Mouse (Mus musculus): ENCODE results near the gene Slc2a5. TPM values are rescaled to one million over a fixed set of nuclear protein-coding genes. Genes with fewer than 3 reads are reported as not detected.

Slc2a5 gene
- polyA plus RNA-seq, 1 experiment from 2014 or later, result 2.8 TPM

- Histone ChIP-seq H3K27ac (no peak overlapping the region), H3K4me2 (replicated peaks) (no peak overlapping the region), H3K9ac (no peak overlapping the region), H3K4me1 (replicated peaks; ENCODE audit: control insufficient read depth, insufficient read depth, low read length) (no peaks in the 10 kb centered on the region), H3K36me3 (replicated peaks; ENCODE audit: control insufficient read depth, insufficient read depth) (no peaks in the 10 kb centered on the region), H3K27me3 (ENCODE audit: control insufficient read depth, insufficient read depth, low read length) (no peaks in the 10 kb centered on the region), H3K4me3 (replicated peaks; ENCODE audit: low read length) (no peak overlapping the region), H3K9me3 (ENCODE audit: control insufficient read depth, low read length) (peaks cover 4% of the 10 kb centered on the region; the same call in 1 of the 2 replicates)
- ATAC-seq (ENCODE audit: low FRiP score) (no peak), DNase-seq (ENCODE audit: low spot score) (no peak)
- 83% methylated on average over 7 of the region's 7 CpGs for WGBS
Observed at GRCm38 (mm10) chr4:150151045-150151444, 32.0 kb downstream of the Slc2a5 start.

- no peaks in the 10 kb centered on the region for H3K36me3 ChIP-seq (replicated peaks; ENCODE audit: control insufficient read depth, insufficient read depth)
Observed at GRCm38 (mm10) chr4:150152483-150152882, 33.4 kb downstream of the Slc2a5 start.

GRCm38 (mm10) chr4:150155301-150155700 lies 36.2 kb downstream of the Slc2a5 start:
- WGBS, result 90% methylated on average over 4 of the region's 4 CpGs

More at GRCm38 (mm10) chr4:150152483-150152882, 33.4 kb downstream of the Slc2a5 start:
- ATAC-seq (ENCODE audit: low FRiP score) (no peak), DNase-seq (ENCODE audit: low spot score) (no peak)
- Histone ChIP-seq H3K27ac (no peak overlapping the region), H3K9me3 (ENCODE audit: control insufficient read depth, low read length) (peaks cover 4% of the 10 kb centered on the region; the same call in 1 of the 2 replicates), H3K9ac (no peak overlapping the region), H3K4me3 (replicated peaks; ENCODE audit: low read length) (no peak overlapping the region), H3K4me2 (replicated peaks) (no peak overlapping the region), H3K4me1 (replicated peaks; ENCODE audit: control insufficient read depth, insufficient read depth, low read length) (no peaks in the 10 kb centered on the region), H3K27me3 (ENCODE audit: control insufficient read depth, insufficient read depth, low read length) (no peaks in the 10 kb centered on the region)
- 84% methylated on average over 8 of the region's 8 CpGs for WGBS

GRCm38 (mm10) chr4:150155731-150156130 lies 36.6 kb downstream of the Slc2a5 start:
- Histone ChIP-seq H3K4me2 (replicated peaks) (no peak overlapping the region), H3K27ac (no peak overlapping the region), H3K9ac (no peak overlapping the region), H3K4me3 (replicated peaks; ENCODE audit: low read length) (no peak overlapping the region), H3K36me3 (replicated peaks; ENCODE audit: control insufficient read depth, insufficient read depth) (no peaks in the 10 kb centered on the region), H3K9me3 (ENCODE audit: control insufficient read depth, low read length) (no peaks in the 10 kb centered on the region), H3K27me3 (ENCODE audit: control insufficient read depth, insufficient read depth, low read length) (no peaks in the 10 kb centered on the region), H3K4me1 (replicated peaks; ENCODE audit: control insufficient read depth, insufficient read depth, low read length) (no peaks in the 10 kb centered on the region)
- DNase-seq (ENCODE audit: low spot score) (no peak), ATAC-seq (ENCODE audit: low FRiP score) (no peak)
- WGBS, result 85% methylated on average over 4 of the region's 4 CpGs

More at GRCm38 (mm10) chr4:150155301-150155700, 36.2 kb downstream of the Slc2a5 start:
- Histone ChIP-seq H3K9ac (no peak overlapping the region), H3K9me3 (ENCODE audit: control insufficient read depth, low read length) (no peaks in the 10 kb centered on the region), H3K4me2 (replicated peaks) (no peak overlapping the region), H3K4me3 (replicated peaks; ENCODE audit: low read length) (no peak overlapping the region), H3K27ac (no peak overlapping the region), H3K27me3 (ENCODE audit: control insufficient read depth, insufficient read depth, low read length) (no peaks in the 10 kb centered on the region), H3K4me1 (replicated peaks; ENCODE audit: control insufficient read depth, insufficient read depth, low read length) (no peaks in the 10 kb centered on the region), H3K36me3 (replicated peaks; ENCODE audit: control insufficient read depth, insufficient read depth) (no peaks in the 10 kb centered on the region)
- ATAC-seq (ENCODE audit: low FRiP score) (no peak), DNase-seq (ENCODE audit: low spot score) (no peak)

- no peak overlapping the region for H3K4me3 ChIP-seq (replicated peaks; ENCODE audit: low read length)
- H3K36me3 ChIP-seq (replicated peaks; ENCODE audit: control insufficient read depth, insufficient read depth), result no peaks in the 10 kb centered on the region
- H3K27me3 ChIP-seq (ENCODE audit: control insufficient read depth, insufficient read depth, low read length), result no peaks in the 10 kb centered on the region
- ATAC-seq (ENCODE audit: low FRiP score) (no peak), DNase-seq (ENCODE audit: low spot score) (no peak)
- no peaks in the 10 kb centered on the region for H3K4me1 ChIP-seq (replicated peaks; ENCODE audit: control insufficient read depth, insufficient read depth, low read length)
- no peak overlapping the region for H3K27ac ChIP-seq
- 74% methylated on average over 14 of the region's 14 CpGs for WGBS
- H3K9me3 ChIP-seq (ENCODE audit: control insufficient read depth, low read length), result no peaks in the 10 kb centered on the region
- no peak overlapping the region for H3K4me2 ChIP-seq (replicated peaks)
- H3K9ac ChIP-seq, result no peak overlapping the region
Observed at GRCm38 (mm10) chr4:150157348-150157882, 38.3 kb downstream of the Slc2a5 start.

- WGBS, result 82% methylated on average over 2 of the region's 2 CpGs
- Histone ChIP-seq H3K4me1 (replicated peaks; ENCODE audit: control insufficient read depth, insufficient read depth, low read length) (no peaks in the 10 kb centered on the region), H3K36me3 (replicated peaks; ENCODE audit: control insufficient read depth, insufficient read depth) (no peaks in the 10 kb centered on the region), H3K4me3 (replicated peaks; ENCODE audit: low read length) (no peak overlapping the region), H3K27me3 (ENCODE audit: control insufficient read depth, insufficient read depth, low read length) (no peaks in the 10 kb centered on the region), H3K9me3 (ENCODE audit: control insufficient read depth, low read length) (no peaks in the 10 kb centered on the region), H3K4me2 (replicated peaks) (no peak overlapping the region), H3K27ac (no peak overlapping the region), H3K9ac (no peak overlapping the region)
- DNase-seq (ENCODE audit: low spot score) (no peak), ATAC-seq (ENCODE audit: low FRiP score) (no peak)
Observed at GRCm38 (mm10) chr4:150159458-150159857, 40.4 kb downstream of the Slc2a5 start.

DNA sequence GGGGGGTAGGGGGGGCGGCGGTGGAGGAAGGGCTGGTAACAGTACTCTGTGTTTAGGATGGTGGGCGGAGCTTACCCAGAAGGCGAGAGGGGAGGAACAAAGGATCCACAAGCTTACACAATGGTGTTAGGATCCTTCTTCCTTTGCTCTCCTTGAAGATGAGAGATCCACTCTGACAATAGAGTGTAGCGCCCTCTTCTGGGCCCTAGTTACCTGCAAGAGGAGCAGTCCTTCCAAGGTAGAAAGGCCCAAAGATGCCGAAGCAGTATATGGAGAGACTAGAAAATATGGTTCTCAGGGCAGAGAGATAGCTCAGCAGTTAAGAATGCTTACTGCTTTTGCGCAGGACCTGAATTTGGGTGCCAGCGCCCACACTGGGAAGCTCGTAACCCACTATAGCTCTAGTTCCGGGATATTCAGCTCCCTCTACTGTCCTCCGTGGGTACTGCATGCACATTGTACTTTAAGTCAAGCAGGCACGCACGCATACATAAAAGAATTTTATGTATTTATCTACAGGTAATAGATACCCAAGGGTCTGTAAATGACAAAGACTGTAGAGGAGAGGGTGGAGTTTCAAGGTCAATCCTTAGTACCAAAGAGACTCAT lies 43.6 kb downstream of the Slc2a5 start:
- Histone ChIP-seq H3K4me1 (replicated peaks; ENCODE audit: control insufficient read depth, insufficient read depth, low read length) (no peaks in the 10 kb centered on the region), H3K36me3 (replicated peaks; ENCODE audit: control insufficient read depth, insufficient read depth) (no peaks in the 10 kb centered on the region), H3K4me3 (replicated peaks; ENCODE audit: low read length) (no peak overlapping the region), H3K4me2 (replicated peaks) (no peak overlapping the region), H3K9ac (no peak overlapping the region), H3K9me3 (ENCODE audit: control insufficient read depth, low read length) (no peaks in the 10 kb centered on the region), H3K27me3 (ENCODE audit: control insufficient read depth, insufficient read depth, low read length) (no peaks in the 10 kb centered on the region), H3K27ac (no peak overlapping the region)
- ATAC-seq (ENCODE audit: low FRiP score) (no peak), DNase-seq (ENCODE audit: low spot score) (no peak)
- WGBS, result 69% methylated on average over 13 of the region's 13 CpGs

GRCm38 (mm10) chr4:150164875-150165274 lies 45.8 kb downstream of the Slc2a5 start:
- no peaks in the 10 kb centered on the region for H3K36me3 ChIP-seq (replicated peaks; ENCODE audit: control insufficient read depth, insufficient read depth)
- H3K4me2 ChIP-seq (replicated peaks), result no peak overlapping the region
- DNase-seq (ENCODE audit: low spot score) (no peak), ATAC-seq (ENCODE audit: low FRiP score) (no peak)
- H3K27me3 ChIP-seq (ENCODE audit: control insufficient read depth, insufficient read depth, low read length), result no peaks in the 10 kb centered on the region
- H3K9ac ChIP-seq, result no peak overlapping the region
- no peak overlapping the region for H3K4me3 ChIP-seq (replicated peaks; ENCODE audit: low read length)
- no peaks in the 10 kb centered on the region for H3K4me1 ChIP-seq (replicated peaks; ENCODE audit: control insufficient read depth, insufficient read depth, low read length)
- WGBS, result 34% methylated on average over 13 of the region's 13 CpGs
- H3K27ac ChIP-seq, result no peak overlapping the region
- H3K9me3 ChIP-seq (ENCODE audit: control insufficient read depth, low read length), result no peaks in the 10 kb centered on the region

DNA sequence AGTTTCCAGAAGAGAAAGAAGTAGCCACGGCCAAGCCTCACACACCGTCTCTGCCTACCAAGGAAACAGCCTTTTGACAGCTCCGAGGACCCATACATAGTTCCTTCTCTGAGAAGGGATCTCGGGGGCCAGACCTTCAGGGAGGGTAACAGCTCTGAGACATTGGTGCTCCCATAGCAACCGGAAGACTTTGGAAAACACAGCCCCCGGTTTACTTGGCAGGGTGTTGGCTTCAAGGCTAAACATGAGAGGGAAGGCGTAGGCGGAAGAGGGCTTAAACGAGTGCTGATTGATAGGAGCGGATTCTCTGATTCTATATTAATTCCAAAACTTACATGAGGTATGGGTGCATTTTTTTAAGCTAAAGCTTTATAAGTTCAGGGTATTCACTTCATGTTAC lies 49.3 kb downstream of the Slc2a5 start:
- no peak overlapping the region for H3K4me2 ChIP-seq (replicated peaks)
- ATAC-seq (ENCODE audit: low FRiP score), result no peak
- no peaks in the 10 kb centered on the region for H3K9me3 ChIP-seq (ENCODE audit: control insufficient read depth, low read length)
- H3K27ac ChIP-seq, result no peak overlapping the region
- no peak overlapping the region for H3K9ac ChIP-seq
- WGBS, result 64% methylated on average over 10 of the region's 10 CpGs
- DNase-seq (ENCODE audit: low spot score), result no peak
- H3K36me3 ChIP-seq (replicated peaks; ENCODE audit: control insufficient read depth, insufficient read depth), result no peaks in the 10 kb centered on the region
- H3K4me3 ChIP-seq (replicated peaks; ENCODE audit: low read length), result no peak overlapping the region
- no peaks in the 10 kb centered on the region for H3K27me3 ChIP-seq (ENCODE audit: control insufficient read depth, insufficient read depth, low read length)
- H3K4me1 ChIP-seq (replicated peaks; ENCODE audit: control insufficient read depth, insufficient read depth, low read length), result no peaks in the 10 kb centered on the region
